Mouse (Mus musculus) adrenal gland, adult (tissue): ENCODE results near the gene Sycp2l.

ENCODE experiments used
- DNase-seq, 2 experiments: peaks; one replicate each; pipeline ENCODE4 v3.0.0; 2022 to 2023; ENCODE audit warnings: low spot score in 1 of 2; ENCODE audit not compliant: inconsistent age in 2 of 2

Gene Sycp2l

GRCm38 (mm10) chr13:41113940-41114339, at the start of gene Sycp2l:
TSS of gene Sycp2l (plus strand) at chr13:41114307.
- no peak for DNase-seq

DNA sequence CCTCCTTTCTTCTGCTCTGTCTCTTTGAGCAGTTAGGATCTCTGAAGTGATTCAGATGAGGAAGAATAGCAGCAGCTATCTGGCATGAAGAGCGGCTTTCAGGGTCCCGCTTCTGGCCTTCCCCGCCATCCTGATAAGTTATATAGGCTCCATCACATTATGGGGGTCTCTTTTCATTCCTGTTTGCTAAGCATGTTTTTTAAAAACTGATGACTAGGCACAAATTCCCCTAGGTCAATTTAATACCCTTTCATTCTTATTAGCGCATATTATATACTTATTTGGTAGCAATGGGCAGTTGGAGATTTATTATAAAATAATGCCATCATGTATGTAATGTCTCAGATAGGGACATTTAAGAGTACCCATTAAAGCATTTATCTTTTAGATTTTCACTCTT, 46.5 kb upstream of the Sycp2l start:
- DNase-seq: no peak

- DNase-seq: no peak
Observed at GRCm38 (mm10) chr13:41071617-41072016, 42.5 kb upstream of the Sycp2l start.

DNA sequence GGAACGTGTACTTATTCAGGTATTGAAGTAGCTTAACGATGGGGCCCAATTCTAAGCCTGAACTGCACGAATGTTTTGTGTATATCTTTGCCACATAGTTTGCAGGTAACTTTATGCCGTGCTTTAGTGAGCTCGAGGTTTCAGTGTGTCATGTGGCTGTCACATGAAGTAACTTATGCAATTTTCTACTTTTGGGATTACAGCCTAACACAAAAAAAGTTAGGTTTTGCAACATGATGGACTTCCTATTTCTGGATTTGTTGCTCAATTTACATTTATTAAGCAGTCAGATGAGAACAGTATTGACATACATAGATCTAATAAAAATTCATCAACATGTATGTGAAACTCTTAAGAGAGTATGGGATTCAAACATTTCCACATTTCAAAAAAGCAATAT, 40.3 kb upstream of the Sycp2l start:
- no peak for DNase-seq

GRCm38 (mm10) chr13:41077921-41078320, 36.2 kb upstream of the Sycp2l start:
- no peak for DNase-seq

- peak in 1 of 2 experiments; percentile 35 for DNase-seq
Observed at GRCm38 (mm10) chr13:41078690-41079420, 35.3 kb upstream of the Sycp2l start.

DNA sequence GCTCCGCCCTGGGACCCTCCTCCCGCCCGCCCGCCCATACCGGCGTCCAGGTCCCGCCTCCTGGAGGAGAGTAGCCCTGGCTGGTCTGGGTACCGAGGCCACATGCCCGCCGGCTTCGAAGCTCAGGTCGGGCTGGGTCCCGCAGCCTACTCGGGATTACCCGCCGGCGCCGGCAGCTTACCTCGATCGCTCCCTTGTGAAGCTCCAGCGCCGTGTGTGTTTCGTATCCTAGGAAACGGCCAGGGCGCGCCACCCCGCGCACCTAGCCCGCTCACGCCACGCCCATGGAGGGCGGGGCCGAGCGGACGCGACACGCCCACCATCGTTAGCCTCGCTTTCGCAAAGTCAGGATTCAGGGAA, 34.7 kb upstream of the Sycp2l start, which contains the start of gene Mak:
Gene Mak (minus strand): TSS at position 286 of the 360 bp plus-strand sequence.
- peak; percentile 57 to 84 for DNase-seq

DNA sequence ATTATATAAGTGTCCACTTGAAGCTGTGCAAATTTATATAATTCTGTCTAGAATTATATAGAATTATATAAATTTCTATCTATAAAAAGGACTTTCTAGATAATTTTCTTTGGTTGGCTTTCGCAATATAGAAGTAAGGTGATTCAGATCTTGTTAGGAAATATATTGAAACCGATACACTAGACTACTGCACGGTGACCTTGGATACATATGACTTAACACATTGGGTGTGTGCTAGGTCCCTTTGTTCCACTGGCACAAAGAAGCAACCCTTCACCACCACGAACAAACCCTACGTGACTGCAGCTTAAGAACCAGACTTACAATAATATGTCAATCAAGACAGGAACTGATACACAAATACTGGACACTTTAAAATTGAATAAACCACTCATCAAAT, 34.2 kb upstream of the Sycp2l start:
- no peak for DNase-seq

GRCm38 (mm10) chr13:41080700-41081099, 33.4 kb upstream of the Sycp2l start:
- DNase-seq: no peak

DNA sequence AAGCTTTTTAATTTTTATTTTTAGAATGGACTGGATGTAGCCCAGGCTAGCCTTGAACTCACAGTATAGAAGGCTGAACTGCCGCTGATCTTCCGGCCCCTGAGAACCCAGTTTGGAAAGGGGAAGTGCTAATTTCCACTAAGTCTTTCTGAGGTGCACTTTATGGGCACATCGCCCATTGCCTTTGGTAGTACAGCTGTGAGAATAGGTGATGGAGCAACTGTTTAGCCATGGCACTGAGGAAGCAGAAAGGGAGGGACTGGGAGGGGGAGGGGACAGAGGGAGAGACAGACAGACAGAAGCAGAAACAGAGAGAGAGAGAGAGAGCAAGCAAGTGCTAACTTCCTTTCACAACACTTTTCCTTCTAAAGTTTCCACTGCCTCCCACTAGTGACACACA, 29.6 kb upstream of the Sycp2l start:
- DNase-seq: no peak

- DNase-seq: no peak
Observed at GRCm38 (mm10) chr13:41085140-41085539, 29.0 kb upstream of the Sycp2l start.

DNA sequence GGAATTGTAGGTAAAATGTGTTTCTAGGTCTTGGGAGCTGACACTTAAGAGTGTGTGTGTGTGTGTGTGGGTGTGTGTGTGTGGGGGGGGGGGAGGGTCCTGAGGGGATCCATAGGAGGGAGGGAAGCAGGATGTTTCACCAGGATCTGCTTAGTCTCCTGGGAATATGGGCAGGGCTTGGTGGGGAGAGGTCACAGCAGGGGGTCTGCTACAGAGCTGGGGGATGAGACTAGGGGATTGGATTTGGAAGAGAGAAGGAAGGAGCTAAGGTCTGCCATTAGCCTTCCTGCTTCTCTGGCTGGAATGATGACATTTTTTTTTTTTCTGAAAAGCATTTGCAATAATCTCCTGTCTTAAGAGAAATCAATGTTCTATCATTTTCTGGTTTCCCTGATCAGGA, 25.4 kb upstream of the Sycp2l start:
- DNase-seq: no peak

- DNase-seq: no peak
Observed at GRCm38 (mm10) chr13:41091271-41091670, 22.8 kb upstream of the Sycp2l start.

- DNase-seq: no peak
Observed at GRCm38 (mm10) chr13:41094160-41094559, 19.9 kb upstream of the Sycp2l start.

DNA sequence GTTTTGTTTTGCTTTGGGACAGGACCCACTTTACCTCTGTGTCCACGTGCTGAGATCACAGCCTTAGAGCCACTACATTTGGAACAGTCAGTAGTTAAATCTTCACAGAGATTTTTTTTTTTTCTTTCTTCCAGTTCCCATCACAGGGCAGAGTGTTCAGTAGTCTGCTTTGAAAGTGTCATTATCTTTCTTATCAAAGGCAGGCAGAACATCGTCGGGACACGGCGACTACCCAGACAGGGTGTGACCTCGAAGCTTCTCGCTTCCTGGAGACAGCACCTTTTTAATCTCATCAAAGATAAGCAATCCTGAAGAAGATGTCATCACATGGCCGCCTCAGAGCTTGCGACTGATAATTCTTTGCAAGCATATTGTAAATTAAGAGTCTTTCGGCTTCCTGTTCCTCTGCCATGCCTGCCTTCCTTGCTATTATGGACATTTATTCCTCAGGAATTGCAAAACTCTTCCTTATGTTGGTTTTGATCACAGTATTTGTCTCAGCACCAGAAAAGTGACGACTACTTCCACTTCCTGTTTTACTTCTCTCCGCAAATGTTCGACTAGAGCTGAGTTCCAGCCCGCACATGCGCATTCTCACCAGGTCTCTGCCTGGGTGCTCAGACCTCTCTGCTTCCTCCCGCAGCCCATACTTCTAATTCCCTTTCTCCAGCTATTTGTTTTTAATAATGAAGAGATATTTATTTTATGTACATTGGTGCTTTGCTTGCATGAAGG, 16.6 kb upstream of the Sycp2l start:
- no peak for DNase-seq

DNA sequence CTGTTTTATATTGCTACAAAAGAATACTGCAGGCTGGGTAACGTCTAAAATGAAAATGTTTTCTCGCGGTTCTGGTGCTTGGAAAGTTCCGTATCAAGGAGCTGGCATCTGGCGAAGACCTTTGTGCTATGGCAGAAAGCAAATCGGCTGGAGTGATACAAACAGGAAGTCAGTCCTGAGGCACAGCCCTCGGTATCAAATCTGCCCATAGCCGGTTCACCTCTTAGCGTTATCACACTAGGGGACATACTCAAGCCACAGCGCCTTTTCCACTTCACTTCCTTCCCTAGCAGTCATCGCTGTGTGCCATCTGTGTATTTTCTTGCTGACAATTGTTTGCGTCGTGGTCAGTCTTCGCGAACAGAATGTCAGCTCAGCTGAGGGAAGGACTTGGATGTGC, 15.8 kb upstream of the Sycp2l start:
- no peak for DNase-seq

DNA sequence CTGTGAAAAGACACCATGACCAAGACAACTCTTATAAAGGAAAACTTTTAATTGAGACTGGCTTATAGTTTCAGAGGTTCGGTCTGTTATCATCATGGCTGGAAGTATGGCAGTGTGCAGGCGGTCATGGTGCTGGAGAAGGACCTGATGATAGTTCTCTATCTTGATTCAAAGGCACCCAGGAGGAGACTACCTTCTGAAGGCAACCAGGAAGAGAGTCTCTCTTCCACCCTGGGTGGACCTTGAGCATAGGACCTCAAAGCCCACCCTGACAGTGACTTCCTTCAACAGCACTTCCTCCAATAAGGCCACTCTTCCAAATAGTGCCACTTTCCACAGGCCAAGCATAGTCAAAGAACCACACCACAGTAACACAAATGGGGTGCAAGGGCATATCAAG, 14.1 kb upstream of the Sycp2l start:
- no peak for DNase-seq

- no peak for DNase-seq
Observed at GRCm38 (mm10) chr13:41103841-41104525, 10.1 kb upstream of the Sycp2l start.

DNA sequence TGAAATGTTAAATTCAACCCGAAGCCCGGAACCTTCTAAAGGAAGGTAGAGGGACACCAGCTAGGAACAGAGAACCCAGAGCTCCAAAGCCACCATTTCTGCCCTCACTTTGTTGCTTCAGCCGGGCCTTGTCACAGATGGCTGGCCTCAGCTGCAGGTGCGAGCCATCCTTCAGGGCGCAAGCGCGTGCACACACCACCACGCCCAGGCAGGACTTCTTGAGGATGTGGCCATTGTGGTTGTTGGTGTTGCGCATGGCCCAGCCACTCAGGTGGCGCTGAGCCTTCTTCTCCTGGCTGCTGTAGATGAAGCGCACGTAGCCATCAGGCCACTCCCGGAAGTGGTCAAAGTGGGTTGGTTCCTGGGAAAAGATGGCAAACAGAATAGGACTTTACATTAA, 8.6 kb upstream of the Sycp2l start:
- no peak for DNase-seq

DNA sequence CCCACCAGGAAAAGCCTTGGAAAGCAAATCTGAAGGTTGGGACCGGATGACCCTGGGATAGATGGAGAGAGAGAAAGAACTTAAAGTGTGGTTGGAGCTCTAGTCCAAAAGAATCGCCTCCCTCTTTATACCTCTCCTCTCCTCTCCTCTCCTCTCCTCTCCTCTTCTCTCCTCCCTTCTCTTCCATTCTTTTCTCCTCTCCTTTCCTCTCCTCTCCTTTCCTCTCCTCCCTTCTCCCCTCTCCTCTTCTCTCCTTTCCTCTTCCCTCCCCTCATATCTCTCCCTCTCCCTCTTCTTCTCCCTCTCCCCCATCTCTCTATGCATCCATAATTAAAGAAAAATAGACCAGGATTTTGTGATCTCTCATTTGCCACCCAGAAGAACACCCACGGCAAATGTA, 3.2 kb upstream of the Sycp2l start, which contains the start of gene Gcm2:
Gene Gcm2 (minus strand): TSS at position 101 of the 400 bp plus-strand sequence.
- DNase-seq: no peak

- DNase-seq: no peak
Observed at GRCm38 (mm10) chr13:41119152-41119945, 5.2 kb downstream of the Sycp2l start.
